Mouse (Mus musculus) hindbrain, embryonic 10.5 days (tissue): ENCODE results near the gene Lbr. TPM values are rescaled to one million over a fixed set of nuclear protein-coding genes. Genes with fewer than 3 reads are reported as not detected.

Source experiments
- DNase-seq: peaks from one replicate; pipeline ENCODE4 v3.0.0-alpha.2; 2017; ENCODE audit warnings: low spot score
- H3K27ac ChIP-seq: fragments of 300-500 bp; sonication (generic); 2 replicates; pipeline ENCODE4 v1.5.1; 2016; ENCODE audit warnings: mild to moderate bottlenecking, moderate library complexity
- H3K27me3 ChIP-seq: fragments of 300-500 bp; sonication (generic); 2 replicates; pipeline ENCODE4 v1.6.1; 2016; ENCODE audit warnings: mild to moderate bottlenecking; ENCODE audit not compliant: poor library complexity, insufficient read depth, severe bottlenecking
- H3K36me3 ChIP-seq: fragments of 300-500 bp; sonication (generic); 2 replicates; pipeline ENCODE4 v1.6.1; 2016; ENCODE audit warnings: mild to moderate bottlenecking, moderate library complexity
- H3K4me1 ChIP-seq: fragments of 300-500 bp; sonication (generic); replicated peaks from 2 replicates; pipeline ENCODE4 v1.6.1; 2016; ENCODE audit warnings: mild to moderate bottlenecking
- H3K4me3 ChIP-seq: fragments of 300-500 bp; sonication (generic); 2 replicates; pipeline ENCODE4 v1.5.1; 2016; ENCODE audit warnings: mild to moderate bottlenecking, moderate library complexity
- H3K9me3 ChIP-seq: fragments of 300-500 bp; sonication (generic); 2 replicates; pipeline ENCODE4 v1.6.1; 2016; ENCODE audit warnings: mild to moderate bottlenecking, moderate library complexity
- WGBS: fragments of 180-500 bp; shearing (Covaris S2); methylation state at CpG from one replicate; pipeline ENCODE4 v1.1.7; 2016; 5-methylcytosine and 5-hydroxymethylcytosine counted together
- polyA plus RNA-seq: library from polyadenylated mRNA; unstranded; fragments of >200 nt; fragmentation: Nextera tagmentation; extraction: Ambion mirVana; gene quantifications from 2 replicates; pipeline ENCODE4 v1.2.1, GENCODE M21; 2016

The Lbr gene
- polyA plus RNA-seq, 1 experiment from 2014 or later, result 135 TPM

DNA sequence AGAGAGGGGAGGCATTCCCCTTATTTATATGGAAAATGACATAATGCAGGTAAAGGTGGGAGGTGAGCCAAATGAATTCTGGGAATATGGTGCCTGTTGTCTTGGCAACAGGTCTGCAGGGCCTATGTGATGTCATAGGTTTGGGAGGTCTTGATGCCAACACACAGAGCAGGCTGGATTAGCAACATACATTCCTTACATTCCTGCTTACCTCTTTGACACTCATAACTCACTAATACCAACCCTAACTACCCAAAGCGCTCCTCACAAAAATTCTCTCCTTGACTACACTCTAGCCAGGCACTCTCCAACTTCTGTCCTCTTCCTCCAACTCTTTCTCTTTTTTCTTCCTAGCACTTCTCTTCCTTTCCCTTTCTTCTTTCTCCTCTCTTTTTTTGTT is 5.4 kb upstream of the Lbr start:
- 85% methylated on average over 1 of the region's 1 CpGs for WGBS
- H3K27ac ChIP-seq, result no peak overlapping the region
- peaks cover 11% of the 10 kb centered on the region for H3K4me1 ChIP-seq
- H3K9me3 ChIP-seq, result no peaks in the 10 kb centered on the region
- H3K27me3 ChIP-seq, result peaks cover 13% of the 10 kb centered on the region
- no peak for DNase-seq
- H3K36me3 ChIP-seq, result no peaks in the 10 kb centered on the region
- no peak overlapping the region for H3K4me3 ChIP-seq

GRCm38 (mm10) chr1:181847396-181847795 is 4.5 kb upstream of the Lbr start:
- H3K4me3 ChIP-seq, result no peak overlapping the region
- H3K4me1 ChIP-seq, result peaks cover 7% of the 10 kb centered on the region
- H3K36me3 ChIP-seq, result no peaks in the 10 kb centered on the region
- H3K27ac ChIP-seq, result no peak overlapping the region
- peaks cover 9% of the 10 kb centered on the region for H3K27me3 ChIP-seq
- WGBS, result 93% methylated on average over 3 of the region's 3 CpGs
- no peaks in the 10 kb centered on the region for H3K9me3 ChIP-seq
- no peak for DNase-seq

DNA sequence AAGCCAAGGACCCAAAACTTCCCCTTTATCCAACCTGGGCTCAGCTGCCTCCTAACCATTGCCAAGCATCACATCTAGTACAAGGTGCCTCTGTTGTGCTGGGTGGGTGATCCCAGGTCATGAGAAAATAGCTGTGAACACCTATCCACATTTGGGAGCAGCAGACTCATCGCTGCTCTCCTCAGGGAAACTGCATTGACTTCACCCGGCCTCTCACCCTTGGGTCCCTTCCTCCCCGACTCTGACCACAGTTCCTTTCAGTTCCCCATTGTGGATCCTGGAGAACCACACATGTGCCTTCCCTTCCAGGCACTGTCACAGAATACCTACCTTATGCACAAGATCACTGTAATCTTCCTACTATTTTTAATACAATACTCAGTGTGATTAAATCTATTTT is 2.9 kb upstream of the Lbr start:
- DNase-seq, result no peak
- 93% methylated on average over 3 of the region's 3 CpGs for WGBS
- Histone ChIP-seq H3K36me3 (no peaks in the 10 kb centered on the region), H3K27me3 (peaks cover 9% of the 10 kb centered on the region), H3K4me1 (peaks cover 11% of the 10 kb centered on the region), H3K9me3 (no peaks in the 10 kb centered on the region), H3K27ac (no peak overlapping the region), H3K4me3 (no peak overlapping the region)

DNA sequence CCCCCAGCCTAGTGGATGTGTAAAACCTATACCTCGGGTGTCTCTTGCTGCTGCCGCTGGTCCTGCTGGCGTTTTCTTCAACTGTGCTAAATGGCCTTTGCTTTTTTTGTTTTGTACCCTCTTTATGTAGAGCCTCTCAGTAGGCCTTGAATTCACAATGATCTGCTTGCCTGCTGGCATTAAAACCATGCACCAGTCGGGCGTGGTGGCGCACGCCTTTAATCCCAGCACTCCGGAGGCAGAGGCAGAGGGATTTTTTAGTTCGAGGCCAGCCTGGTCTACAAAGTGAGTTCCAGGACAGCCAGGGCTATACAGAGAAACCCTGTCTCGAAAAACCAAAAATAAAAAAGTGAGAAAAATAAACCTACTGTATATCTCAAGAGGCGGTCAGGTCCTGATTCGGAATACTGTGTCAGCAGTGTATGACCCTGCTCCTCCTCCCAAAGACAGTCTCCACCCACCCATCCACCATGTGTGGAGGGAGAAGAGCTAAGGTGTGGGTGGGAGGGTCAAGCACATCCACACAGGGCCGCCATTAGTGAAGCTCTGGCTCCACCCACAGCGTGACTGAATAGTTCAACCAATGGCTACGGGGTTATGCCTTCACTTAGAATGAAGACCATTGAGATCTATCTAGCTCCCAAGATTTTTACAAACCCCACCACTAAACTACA is 2.2 kb upstream of the Lbr start:
- Histone ChIP-seq H3K4me3 (no peak overlapping the region), H3K27me3 (peaks cover 9% of the 10 kb centered on the region), H3K27ac (no peak overlapping the region), H3K9me3 (no peaks in the 10 kb centered on the region), H3K4me1 (peaks cover 18% of the 10 kb centered on the region), H3K36me3 (no peaks in the 10 kb centered on the region)
- 69% methylated on average over 15 of the region's 15 CpGs for WGBS
- DNase-seq, result no peak

- H3K27ac ChIP-seq, result peak overlapping the region; percentile 97
Observed at GRCm38 (mm10) chr1:181841864-181842672, 778 bp downstream of the Lbr start.

GRCm38 (mm10) chr1:181841396-181841795 is 1.4 kb downstream of the Lbr start:
- DNase-seq, result no peak
- peaks cover 23% of the 10 kb centered on the region for H3K36me3 ChIP-seq
- WGBS, result under 1% methylated on average over 16 of the region's 16 CpGs
- no peaks in the 10 kb centered on the region for H3K9me3 ChIP-seq
- H3K4me3 ChIP-seq, result peak overlapping the region; percentile 87
- peak overlapping the region; percentile 97 for H3K27ac ChIP-seq
- H3K27me3 ChIP-seq, result peaks cover 9% of the 10 kb centered on the region
- peaks cover 33% of the 10 kb centered on the region for H3K4me1 ChIP-seq

More at GRCm38 (mm10) chr1:181841864-181842672, 778 bp downstream of the Lbr start:
- Histone ChIP-seq H3K4me1 (peaks cover 33% of the 10 kb centered on the region), H3K36me3 (peaks cover 17% of the 10 kb centered on the region), H3K9me3 (no peaks in the 10 kb centered on the region), H3K27me3 (peaks cover 9% of the 10 kb centered on the region), H3K4me3 (peak overlapping the region; percentile 87)
- DNase-seq, result peak; percentile 96
- WGBS, result under 1% methylated on average over 113 of the region's 113 CpGs

DNA sequence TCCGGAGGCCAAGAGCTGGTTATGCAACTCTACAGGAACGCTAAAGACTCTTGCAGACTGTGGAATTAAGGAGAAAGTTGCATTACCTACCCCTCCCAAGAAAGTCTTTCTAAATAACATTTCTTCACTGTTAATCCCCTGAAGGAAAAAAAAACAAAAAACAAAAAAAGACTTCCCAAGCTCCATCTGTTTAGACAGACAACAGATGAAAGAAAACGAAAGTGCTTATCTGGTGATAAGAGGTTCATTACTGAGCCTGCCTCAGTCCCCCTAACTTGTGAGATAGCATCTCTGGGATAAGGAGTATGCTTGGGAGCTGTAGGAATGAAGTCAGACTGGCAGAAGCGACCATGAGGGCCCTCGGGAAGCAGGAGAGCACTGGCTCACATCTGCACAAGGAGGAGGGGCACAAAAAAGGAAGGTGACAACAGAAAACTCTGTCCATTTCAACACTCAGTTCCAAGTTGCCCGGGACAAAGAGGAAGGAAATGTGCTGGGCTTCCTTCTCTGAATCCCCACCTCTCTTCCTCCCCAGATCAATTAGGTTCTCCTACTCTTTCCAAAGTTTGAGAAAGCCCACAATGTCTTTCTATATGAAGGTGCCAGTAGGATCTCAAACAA is 3.0 kb downstream of the Lbr start:
- H3K9me3 ChIP-seq, result no peaks in the 10 kb centered on the region
- peak overlapping the region; percentile 62; the same call in 1 of the 2 replicates for H3K27ac ChIP-seq
- peak overlapping the region; percentile 87 for H3K4me3 ChIP-seq
- peaks cover 39% of the 10 kb centered on the region for H3K36me3 ChIP-seq
- no peak for DNase-seq
- H3K4me1 ChIP-seq, result peaks cover 33% of the 10 kb centered on the region
- H3K27me3 ChIP-seq, result peaks cover 9% of the 10 kb centered on the region
- 15% methylated on average over 6 of the region's 6 CpGs for WGBS

DNA sequence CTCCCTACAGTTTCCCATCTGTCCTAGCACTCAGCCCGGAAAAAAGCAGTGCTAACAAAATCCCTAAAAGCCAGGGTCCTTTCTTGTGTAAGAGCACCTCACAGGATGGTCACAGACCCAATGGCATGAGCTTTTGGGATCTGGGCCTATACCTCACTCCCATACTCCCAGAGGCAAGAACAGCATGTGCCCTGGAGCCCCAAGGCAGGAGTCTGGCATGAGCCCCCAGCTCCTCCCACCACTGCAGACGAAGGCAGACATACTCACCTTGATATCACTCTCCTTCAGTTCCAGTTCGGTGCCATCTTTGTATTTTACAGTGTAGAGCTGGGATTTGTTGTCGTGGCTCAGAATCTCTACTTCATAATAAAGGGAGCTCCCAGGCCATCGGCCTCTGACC is 4.7 kb downstream of the Lbr start:
- Histone ChIP-seq H3K27ac (no peak overlapping the region), H3K4me3 (no peak overlapping the region), H3K36me3 (peaks cover 54% of the 10 kb centered on the region), H3K9me3 (no peaks in the 10 kb centered on the region), H3K27me3 (no peaks in the 10 kb centered on the region), H3K4me1 (peaks cover 29% of the 10 kb centered on the region)
- 92% methylated on average over 5 of the region's 5 CpGs for WGBS
- no peak for DNase-seq

DNA sequence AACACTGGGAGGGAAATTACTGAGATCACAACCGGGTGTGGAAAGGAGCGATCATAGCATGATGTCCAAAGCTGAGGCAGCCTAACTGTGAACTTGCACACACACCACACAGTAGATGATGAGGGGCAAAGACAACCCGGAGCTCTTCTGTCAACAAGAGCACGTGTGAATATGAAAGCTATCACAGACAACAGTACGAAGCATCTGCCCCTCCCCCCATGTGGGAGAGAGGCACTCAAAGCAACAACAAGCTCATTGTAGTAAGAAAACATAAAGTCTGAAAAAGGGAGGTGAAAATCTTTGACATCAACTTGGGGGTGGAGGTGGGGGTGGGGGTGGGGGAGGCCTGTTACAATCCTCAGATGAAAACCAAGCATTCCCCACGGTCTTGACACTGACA is 9.7 kb downstream of the Lbr start:
- no peak for DNase-seq
- Histone ChIP-seq H3K36me3 (peaks cover 98% of the 10 kb centered on the region), H3K27ac (no peak overlapping the region), H3K4me1 (0 out of 2 replicates have a peak, but pooled peaks cover 3% of the 10 kb centered on the region), H3K27me3 (no peaks in the 10 kb centered on the region), H3K9me3 (no peaks in the 10 kb centered on the region), H3K4me3 (no peak overlapping the region)
- 88% methylated on average over 6 of the region's 6 CpGs for WGBS

- H3K27me3 ChIP-seq, result no peaks in the 10 kb centered on the region
- H3K9me3 ChIP-seq, result no peaks in the 10 kb centered on the region
- H3K27ac ChIP-seq, result no peak overlapping the region
- DNase-seq, result no peak
- WGBS, result 94% methylated on average over 5 of the region's 5 CpGs
- H3K4me3 ChIP-seq, result no peak overlapping the region
- peaks cover 98% of the 10 kb centered on the region for H3K36me3 ChIP-seq
- no peaks in the 10 kb centered on the region for H3K4me1 ChIP-seq
Observed at GRCm38 (mm10) chr1:181832720-181833119, 10.1 kb downstream of the Lbr start.

- no peaks in the 10 kb centered on the region for H3K4me1 ChIP-seq
- H3K9me3 ChIP-seq, result no peaks in the 10 kb centered on the region
- no peak overlapping the region for H3K27ac ChIP-seq
- no peaks in the 10 kb centered on the region for H3K27me3 ChIP-seq
- 95% methylated on average over 5 of the region's 5 CpGs for WGBS
- no peak overlapping the region for H3K4me3 ChIP-seq
- peaks cover 99% of the 10 kb centered on the region for H3K36me3 ChIP-seq
- DNase-seq, result no peak
Observed at GRCm38 (mm10) chr1:181828365-181828764, 14.5 kb downstream of the Lbr start.

GRCm38 (mm10) chr1:181826716-181827115 is 16.1 kb downstream of the Lbr start:
- no peaks in the 10 kb centered on the region for H3K27me3 ChIP-seq
- DNase-seq, result no peak
- H3K4me3 ChIP-seq, result no peak overlapping the region
- 97% methylated on average over 7 of the region's 7 CpGs for WGBS
- H3K4me1 ChIP-seq, result no peaks in the 10 kb centered on the region
- H3K36me3 ChIP-seq, result peaks cover 99% of the 10 kb centered on the region
- H3K27ac ChIP-seq, result no peak overlapping the region
- no peaks in the 10 kb centered on the region for H3K9me3 ChIP-seq
